Mouse (Mus musculus) bone marrow macrophage, adult 2 months (primary cell): ENCODE data around the gene Arfgef3.

ENCODE experiments used
- CTCF ChIP-seq: IDR thresholded peaks from 2 replicates; pipeline ENCODE4 v1.5.1; 2012; ENCODE audit warnings: low read depth, mild to moderate bottlenecking, low read length, moderate library complexity
- POLR2A ChIP-seq: IDR thresholded peaks from 2 replicates; pipeline ENCODE4 v1.6.1; 2012; ENCODE audit warnings: mild to moderate bottlenecking, low read depth, low read length, borderline replicate concordance

DNA sequence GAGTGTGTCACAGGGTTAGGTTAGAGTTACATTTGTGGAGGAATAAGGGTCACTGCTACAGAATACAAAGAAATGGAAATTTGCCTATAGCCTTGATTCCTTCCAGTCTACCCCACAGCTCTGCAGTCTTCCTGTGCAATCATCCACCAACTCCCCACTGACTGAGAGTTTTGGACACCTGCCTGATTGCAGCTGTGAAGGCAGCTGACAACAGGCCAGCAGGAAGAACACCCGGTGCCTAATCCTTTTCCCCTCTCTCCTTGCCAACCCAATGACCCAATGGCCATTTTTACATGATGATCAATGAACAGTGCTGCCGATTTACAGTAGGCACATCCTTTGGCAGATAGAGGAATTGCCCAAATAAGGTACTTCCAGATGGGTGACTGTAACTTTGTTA is 43.6 kb downstream of the Arfgef3 start:
- TF ChIP-seq CTCF (no peak), POLR2A (no peak)
